Mouse (Mus musculus) intestine, embryonic 15.5 days (tissue): Measurements from ENCODE around the gene Gm7145. TPM values are rescaled to one million over a fixed set of nuclear protein-coding genes. Genes with fewer than 3 reads are reported as not detected.
"Not testable (repeated sequence)": the region's sequence is repeated elsewhere in the genome, so short reads cannot be mapped to it uniquely, and the experiment has no call there.

Experiments used
- ATAC-seq: fragments of 200-750 bp; cut with Nextera tagmentation; 2 replicates; pipeline ENCODE4 v1.8.0; 2017; ENCODE audit warnings: moderate TSS enrichment, moderate library complexity
- H3K27ac ChIP-seq: fragments of 300-500 bp; sonication (generic); 2 replicates; pipeline ENCODE4 v1.5.1; 2015; ENCODE audit warnings: mild to moderate bottlenecking, inconsistent platforms
- H3K27me3 ChIP-seq: fragments of 300-500 bp; sonication (generic); replicated peaks from 2 replicates; pipeline ENCODE4 v1.6.1; 2015; ENCODE audit warnings: inconsistent platforms
- H3K36me3 ChIP-seq: fragments of 300-500 bp; sonication (generic); 2 replicates; pipeline ENCODE4 v1.6.1; 2015; ENCODE audit warnings: inconsistent platforms
- H3K4me1 ChIP-seq: fragments of 300-500 bp; sonication (generic); replicated peaks from 2 replicates; pipeline ENCODE4 v1.6.1; 2015; ENCODE audit warnings: inconsistent platforms
- H3K4me2 ChIP-seq: fragments of 300-500 bp; sonication (generic); replicated peaks from 2 replicates; pipeline ENCODE4 v1.6.1; 2015; ENCODE audit warnings: mild to moderate bottlenecking, inconsistent platforms
- H3K4me3 ChIP-seq: fragments of 300-500 bp; sonication (generic); replicated peaks from 2 replicates; pipeline ENCODE4 v1.5.1; 2015; ENCODE audit warnings: inconsistent platforms
- H3K9ac ChIP-seq: fragments of 300-500 bp; sonication (generic); 2 replicates; pipeline ENCODE4 v1.6.1; 2015; ENCODE audit warnings: inconsistent platforms
- H3K9me3 ChIP-seq: fragments of 300-500 bp; sonication (generic); 2 replicates; pipeline ENCODE4 v1.6.1; 2016; ENCODE audit warnings: inconsistent platforms
- WGBS: fragments of 180-500 bp; shearing (Covaris S2); methylation state at CpG from one replicate; pipeline ENCODE4 v1.1.7; 2015; 5-methylcytosine and 5-hydroxymethylcytosine counted together
- polyA plus RNA-seq: library from polyadenylated mRNA; unstranded; fragments of >200 nt; fragmentation: Nextera tagmentation; extraction: Ambion mirVana; gene quantifications from 2 replicates; pipeline ENCODE4 v1.2.1, GENCODE M21; 2015

Gene Gm7145
- not detected in 2 replicates for polyA plus RNA-seq

DNA sequence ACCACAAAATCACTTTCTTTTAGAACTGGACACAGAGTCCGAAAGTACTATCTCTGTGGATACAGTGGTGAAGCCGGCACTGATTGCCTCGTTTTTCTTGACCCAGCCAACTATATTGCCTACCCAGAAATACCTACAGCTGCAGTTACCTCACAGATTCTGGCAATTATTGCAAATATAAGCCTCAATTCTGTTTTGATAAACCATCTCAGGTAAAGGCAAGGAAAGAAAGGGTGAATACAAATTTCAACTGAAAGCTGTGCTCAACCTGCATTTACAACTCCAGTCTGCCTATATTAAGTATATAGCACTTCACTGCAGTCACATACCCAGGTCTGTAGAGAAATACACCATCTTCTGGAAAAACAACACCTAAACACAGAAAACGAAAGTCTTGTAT, at the start of gene Gm7145:
Gm7145 (plus strand) TSS at position 301 of the 400 bp plus-strand sequence.
- Histone ChIP-seq H3K27ac (no peak within 1 kb of the TSS), H3K4me2 (no peak within 1 kb of the TSS), H3K27me3 (no peaks in the 10 kb centered on the region), H3K4me1 (no peaks in the 10 kb centered on the region), H3K9ac (no peak within 1 kb of the TSS), H3K4me3 (no peak within 1 kb of the TSS), H3K36me3 (no peaks in the 10 kb centered on the region), H3K9me3 (no peaks in the 10 kb centered on the region)
- ATAC-seq: no peak
- WGBS: 73% methylated on average over 4 of the region's 4 CpGs

DNA sequence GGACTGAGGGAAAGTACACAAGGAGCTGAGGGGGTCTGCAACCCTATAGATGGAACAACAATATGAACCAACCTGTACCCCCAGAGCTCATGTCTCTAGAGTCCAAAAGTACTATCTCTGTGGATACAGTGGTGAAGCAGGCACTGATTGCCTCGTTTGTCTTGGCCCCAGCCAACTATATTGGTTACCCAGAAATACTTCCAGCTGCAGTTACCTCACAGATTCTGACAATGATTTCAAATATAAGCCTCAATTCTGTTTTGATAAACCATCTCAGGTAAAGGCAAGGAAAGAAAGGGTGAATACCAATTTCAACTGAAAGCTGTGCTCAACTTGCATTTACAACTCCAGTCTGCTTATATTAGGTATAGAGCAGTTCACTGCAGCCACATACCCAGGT, 38.0 kb upstream of the Gm7145 start, which contains the start of gene Gm28168:
Gm28168 (plus strand) TSS at position 301 of the 400 bp plus-strand sequence.
- H3K27me3 ChIP-seq, H3K4me2 ChIP-seq, H3K27ac ChIP-seq, H3K4me1 ChIP-seq, H3K4me3 ChIP-seq, ATAC-seq, H3K9me3 ChIP-seq, H3K9ac ChIP-seq, H3K36me3 ChIP-seq: not testable (repeated sequence)
- WGBS: 60% methylated on average over 1 of the region's 1 CpGs

DNA sequence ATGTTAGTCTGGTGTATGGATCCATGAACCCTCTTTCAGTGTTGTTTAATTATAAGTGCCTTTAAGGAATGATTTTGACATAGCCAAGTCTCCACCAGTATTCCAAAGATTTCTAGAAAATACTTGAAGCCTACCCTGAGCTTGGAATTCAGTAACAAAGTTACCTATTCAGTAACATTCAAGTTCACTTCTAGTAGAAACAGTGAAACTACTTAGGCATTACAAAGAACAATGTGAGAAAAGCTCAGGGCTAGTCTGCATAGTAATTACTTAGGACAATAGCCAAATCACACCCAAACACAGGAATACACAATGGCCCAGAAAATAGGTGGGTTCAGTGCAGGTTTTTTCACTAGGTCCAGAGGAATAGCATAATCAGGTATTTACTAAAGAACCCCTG, 38.1 kb downstream of the Gm7145 start:
- H3K4me1 ChIP-seq, H3K9ac ChIP-seq, ATAC-seq, H3K4me3 ChIP-seq, H3K27me3 ChIP-seq, H3K36me3 ChIP-seq, H3K4me2 ChIP-seq, H3K9me3 ChIP-seq, H3K27ac ChIP-seq: not testable (repeated sequence)

DNA sequence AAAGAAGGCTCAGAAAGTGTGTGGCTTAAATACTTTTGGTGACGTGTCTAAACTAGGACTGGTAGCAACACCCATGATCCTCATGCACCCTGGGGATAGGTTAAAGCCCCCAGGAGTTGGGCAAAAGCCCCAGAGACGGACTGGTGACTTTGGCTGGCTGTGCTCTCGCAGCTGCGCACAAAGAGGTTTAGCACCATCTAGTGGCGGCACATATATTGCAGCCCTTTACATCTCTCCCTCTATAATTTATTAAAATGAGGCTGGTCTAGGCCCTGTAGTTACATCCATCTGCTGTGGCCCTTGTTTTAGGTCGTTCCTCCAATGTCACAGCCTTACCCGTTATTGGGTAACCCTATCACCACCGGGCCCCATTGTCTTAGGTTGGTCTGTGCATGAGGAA, 47.0 kb downstream of the Gm7145 start:
- not testable (repeated sequence) for H3K36me3 ChIP-seq, H3K4me2 ChIP-seq, H3K9ac ChIP-seq, H3K4me1 ChIP-seq, H3K9me3 ChIP-seq, H3K27ac ChIP-seq, H3K27me3 ChIP-seq, H3K4me3 ChIP-seq, ATAC-seq
- 27% methylated on average over 8 of the region's 8 CpGs for WGBS

Other genes with a start within 250 kb of the Gm7145 start
- not detected in 2 replicates for gene B020011L13Rik, start 184.8 kb upstream of the Gm7145 start, polyA plus RNA-seq
- gene Gm28360, start 135.9 kb upstream of the Gm7145 start, polyA plus RNA-seq: not detected in 2 replicates
- not detected in 2 replicates for gene Gm28168, start 37.9 kb upstream of the Gm7145 start, polyA plus RNA-seq
- gene Gm29106, start 210.6 kb downstream of the Gm7145 start, polyA plus RNA-seq: 0.06 TPM in 1 of 2 replicates, not detected in the other